Mouse (Mus musculus) spleen, postnatal 36 days (tissue): ENCODE results near the gene Gm6803.
"Not testable (repeated sequence)": the region's sequence is repeated elsewhere in the genome, so short reads cannot be mapped to it uniquely, and the experiment has no call there.

Source experiments
- DNase-seq, 2 experiments: peaks; one replicate each; pipeline ENCODE4 v3.0.0; 2022; ENCODE audit warnings: low spot score in 2 of 2, mixed read lengths in 1 of 2

Gene Gm6803

DNA sequence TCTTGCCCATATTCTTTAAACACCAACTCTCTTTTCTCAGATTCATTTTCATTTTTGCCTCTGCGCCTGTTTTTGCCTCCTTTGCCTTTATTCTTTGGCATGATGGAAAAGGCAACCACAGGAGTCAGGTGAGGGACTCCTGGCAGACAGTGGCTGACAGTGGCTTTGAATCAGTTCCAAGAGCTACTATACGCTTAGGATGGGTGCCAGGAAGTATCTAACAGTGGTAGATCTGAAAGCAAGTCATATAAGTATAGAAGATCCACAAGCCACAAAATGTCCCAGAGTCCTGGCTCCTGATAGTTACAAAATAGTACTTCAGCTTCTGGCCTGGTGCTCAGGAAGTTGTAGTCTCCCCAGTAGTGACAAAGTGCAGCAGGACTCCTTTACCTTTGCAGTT is at the start of gene Gm6803:
Gene Gm6803, minus strand, starts transcription at position 101 of the 400 bp plus-strand sequence.
- not testable (repeated sequence) for DNase-seq

DNA sequence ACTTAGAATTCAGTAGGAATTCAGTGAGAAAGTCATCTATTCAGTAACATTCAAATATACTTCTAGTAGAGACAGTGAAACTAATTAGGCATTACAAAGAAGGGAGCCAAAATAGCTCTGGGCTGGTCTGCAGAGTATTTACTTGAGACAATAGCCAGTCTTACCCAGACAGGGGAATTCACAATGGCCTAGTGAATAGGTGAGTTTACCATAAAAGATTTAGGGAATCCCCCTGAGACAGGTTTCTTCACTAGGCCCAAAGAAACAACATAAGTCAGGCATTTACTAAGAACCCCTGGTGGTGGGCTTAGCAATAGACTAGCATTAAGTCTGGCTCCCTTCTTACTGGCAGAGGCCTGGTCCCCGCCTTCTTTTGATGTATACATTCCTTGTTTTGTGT is 26.7 kb upstream of the Gm6803 start:
- not testable (repeated sequence) for DNase-seq

DNA sequence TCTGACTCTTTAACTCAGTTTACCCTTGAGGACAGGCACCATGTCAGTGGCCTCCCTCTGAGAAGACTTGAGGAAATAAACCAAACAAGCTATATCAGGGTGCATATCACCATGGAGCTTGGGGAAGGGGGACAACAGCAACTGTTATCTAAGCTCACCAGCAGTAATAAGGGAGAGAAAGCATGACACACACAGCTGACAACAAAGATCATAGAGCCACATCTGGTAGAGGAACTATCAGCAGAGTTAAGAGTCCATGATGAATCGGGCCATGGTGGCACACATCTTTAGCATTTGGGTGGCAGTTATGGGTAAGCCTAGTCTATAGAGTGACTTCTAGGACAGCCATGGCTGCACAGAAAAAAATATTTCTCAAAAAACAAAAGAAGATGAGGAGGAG is 21.1 kb upstream of the Gm6803 start:
- DNase-seq: not testable (repeated sequence)

DNA sequence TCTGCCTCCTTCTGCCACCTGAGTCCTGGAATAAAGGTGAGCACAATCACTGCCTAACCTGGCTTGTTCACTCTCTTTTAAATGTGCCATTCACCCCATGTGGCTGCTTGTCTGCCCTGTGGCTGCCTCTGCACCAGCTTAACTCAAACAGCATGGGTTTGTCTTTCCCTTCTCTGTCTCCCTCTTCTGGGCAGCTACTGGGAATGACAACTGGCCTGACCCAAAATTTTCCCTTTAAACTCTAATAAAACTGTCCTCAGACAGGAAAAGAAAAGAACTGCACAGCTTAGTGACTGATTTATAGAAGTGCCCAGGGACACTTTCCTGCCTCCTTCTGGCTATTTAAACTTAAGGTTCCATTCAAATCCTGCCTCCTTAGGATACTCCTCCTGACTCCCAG is 20.5 kb upstream of the Gm6803 start:
- DNase-seq: not testable (repeated sequence)

DNA sequence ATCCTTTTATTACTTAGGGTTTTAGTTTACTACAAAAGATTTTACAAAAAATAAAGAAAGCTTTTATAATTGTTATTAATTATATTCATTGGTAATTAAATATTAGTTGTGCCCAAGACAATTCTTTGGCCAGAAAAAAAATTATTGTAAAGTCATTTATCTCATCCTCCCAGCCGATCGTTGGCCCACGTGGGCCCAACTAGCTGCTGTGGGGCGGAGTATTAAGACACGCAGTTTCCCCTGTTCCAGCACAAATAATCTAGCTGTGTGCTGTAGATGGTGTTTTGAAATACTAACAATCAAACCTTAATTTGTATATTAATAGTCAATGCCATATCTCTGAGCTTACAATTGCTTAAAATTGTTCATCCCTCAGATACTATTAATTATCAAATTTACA is 13.7 kb upstream of the Gm6803 start:
- not testable (repeated sequence) for DNase-seq

DNA sequence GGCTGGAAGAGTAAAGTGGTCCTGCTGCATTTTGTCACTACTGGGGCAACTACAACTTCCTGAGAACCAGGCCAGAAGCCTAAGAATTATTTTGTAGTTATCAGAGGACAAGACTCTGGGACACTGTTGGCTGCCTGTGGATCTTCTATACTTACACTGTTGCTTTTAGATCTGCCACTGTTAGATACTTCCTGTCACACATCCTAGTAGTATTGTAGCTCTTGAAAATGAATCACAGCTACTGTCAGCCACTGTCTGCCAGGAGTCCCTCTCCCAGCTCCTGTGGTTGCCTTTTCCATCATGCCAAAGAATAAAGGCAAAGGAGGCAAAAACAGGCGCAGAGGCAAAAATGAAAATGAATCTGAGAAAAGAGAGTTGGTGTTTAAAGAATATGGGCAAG is 8.1 kb upstream of the Gm6803 start, which contains the start of gene Gm2056:
Gene Gm2056, plus strand, starts transcription at position 301 of the 400 bp plus-strand sequence.
- not testable (repeated sequence) for DNase-seq

DNA sequence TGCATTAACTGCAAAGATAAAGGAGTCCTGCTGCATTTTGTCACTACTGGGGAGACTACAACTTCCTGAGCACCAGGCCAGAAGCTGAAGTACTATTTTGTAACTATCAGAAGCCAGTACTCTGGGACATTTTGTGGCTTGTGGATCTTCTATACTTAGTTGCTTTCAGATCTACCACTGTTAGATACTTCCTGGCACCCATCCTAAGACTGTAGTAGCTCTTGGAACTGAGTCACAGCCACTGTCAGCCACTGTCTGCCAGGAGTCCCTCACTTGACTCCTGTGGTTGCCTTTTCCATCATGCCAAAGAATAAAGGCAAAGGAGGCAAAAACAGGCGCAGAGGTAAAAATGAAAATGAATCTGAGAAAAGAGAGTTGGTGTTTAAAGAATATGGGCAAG is 7.0 kb downstream of the Gm6803 start, which contains the start of gene Gm2075:
Gene Gm2075, plus strand, starts transcription at position 301 of the 400 bp plus-strand sequence.
- DNase-seq: not testable (repeated sequence)

DNA sequence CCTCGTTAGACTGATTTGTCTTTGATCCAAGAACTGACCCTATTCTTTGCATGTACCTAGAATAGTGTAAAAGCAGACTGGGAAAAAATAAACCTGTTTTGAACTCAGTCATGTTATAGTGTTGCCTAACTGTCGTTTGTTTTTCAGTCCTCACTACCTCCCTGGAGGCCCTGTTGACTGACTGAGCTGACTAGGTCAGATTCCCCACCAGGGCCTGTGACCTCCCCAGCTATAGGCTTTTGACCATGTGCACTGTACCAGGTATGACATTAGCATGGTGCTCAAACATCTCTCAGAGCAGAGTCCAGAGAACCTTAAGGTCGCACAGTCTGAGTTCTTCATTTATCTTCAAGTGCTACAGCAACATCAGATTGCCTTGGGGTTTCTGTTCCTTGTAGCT is 14.5 kb downstream of the Gm6803 start:
- not testable (repeated sequence) for DNase-seq

DNA sequence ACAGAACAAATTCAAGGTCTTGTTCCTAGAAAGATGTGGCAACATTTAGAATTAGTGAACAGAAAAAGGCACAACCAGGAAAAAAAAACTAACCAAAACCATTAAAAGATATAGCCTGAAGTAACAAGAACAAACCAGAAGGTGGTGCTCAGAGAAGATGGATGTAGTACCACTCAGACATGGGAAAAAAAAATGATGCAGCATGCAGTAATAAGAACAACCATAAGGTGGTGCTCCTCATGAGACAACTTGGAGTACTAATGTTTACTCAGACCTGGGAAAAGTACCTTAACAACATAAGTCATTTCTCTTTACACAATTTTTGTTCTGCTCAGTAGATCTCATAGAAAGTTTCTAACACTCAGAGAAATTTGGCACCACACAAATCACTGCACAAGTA is 34.6 kb downstream of the Gm6803 start:
- not testable (repeated sequence) for DNase-seq
